Mouse (Mus musculus): ENCODE results near the gene Inka2.

GRCm38 (mm10) chr3:105707590-105707989, 3.2 kb downstream of the Inka2 start:
- no peak for TF ChIP-seq MAFK (IDR thresholded peaks at IDR 0.05; ENCODE audit: insufficient read depth, low read depth, low read length)
- TF ChIP-seq HCFC1 (IDR thresholded peaks at IDR 0.05; ENCODE audit: borderline replicate concordance, insufficient read depth, low read length), result no peak
- no peak for TF ChIP-seq ZNF384 (IDR thresholded peaks at IDR 0.05; ENCODE audit: low read depth, low read length)

Measured in ES-E14 (cell line).